Mouse (Mus musculus) embryonic facial prominence, embryonic 15.5 days (tissue): ENCODE results near the gene 1110017D15Rik. TPM values are rescaled to one million over a fixed set of nuclear protein-coding genes. Genes with fewer than 3 reads are reported as not detected.
A peak's percentile ranks its signal among the peaks of the same experiment; 100 is the strongest.

Source experiments
- ATAC-seq: fragments of 200-750 bp; cut with Nextera tagmentation; 2 replicates; pipeline ENCODE4 v1.8.0; 2017; ENCODE audit warnings: low read depth, moderate TSS enrichment; ENCODE audit not compliant: insufficient number of reproducible peaks, low FRiP score, low TSS enrichment
- H3K27ac ChIP-seq: fragments of 300-500 bp; sonication (generic); replicated peaks from 2 replicates; pipeline ENCODE4 v1.5.1; 2015; ENCODE audit warnings: mild to moderate bottlenecking, inconsistent platforms
- H3K27me3 ChIP-seq: fragments of 300-500 bp; sonication (generic); 2 replicates; pipeline ENCODE4 v1.6.1; 2015; ENCODE audit warnings: inconsistent platforms
- H3K36me3 ChIP-seq: fragments of 300-500 bp; sonication (generic); 2 replicates; pipeline ENCODE4 v1.6.1; 2015; ENCODE audit warnings: mild to moderate bottlenecking, inconsistent platforms
- H3K4me1 ChIP-seq: fragments of 300-500 bp; sonication (generic); 2 replicates; pipeline ENCODE4 v1.6.1; 2015; ENCODE audit warnings: inconsistent platforms
- H3K4me2 ChIP-seq: fragments of 300-500 bp; sonication (generic); replicated peaks from 2 replicates; pipeline ENCODE4 v1.6.1; 2015; ENCODE audit warnings: mild to moderate bottlenecking, inconsistent platforms
- H3K4me3 ChIP-seq: fragments of 300-500 bp; sonication (generic); replicated peaks from 2 replicates; pipeline ENCODE4 v1.5.1; 2015; ENCODE audit warnings: mild to moderate bottlenecking, inconsistent platforms
- H3K9ac ChIP-seq: fragments of 300-500 bp; sonication (generic); 2 replicates; pipeline ENCODE4 v1.6.1; 2015; ENCODE audit warnings: inconsistent platforms
- H3K9me3 ChIP-seq: fragments of 300-500 bp; sonication (generic); replicated peaks from 2 replicates; pipeline ENCODE4 v1.6.1; 2016; ENCODE audit warnings: inconsistent platforms
- WGBS: fragments of 180-500 bp; shearing (Covaris S2); methylation state at CpG from one replicate; pipeline ENCODE4 v1.1.7; 2015; 5-methylcytosine and 5-hydroxymethylcytosine counted together
- polyA plus RNA-seq: library from polyadenylated mRNA; unstranded; fragments of >200 nt; fragmentation: Nextera tagmentation; extraction: Ambion mirVana; gene quantifications from 2 replicates; pipeline ENCODE4 v1.2.1, GENCODE M21; 2015

Gene 1110017D15Rik
- polyA plus RNA-seq, 1 experiment from 2014 or later, result 31.4 TPM

DNA sequence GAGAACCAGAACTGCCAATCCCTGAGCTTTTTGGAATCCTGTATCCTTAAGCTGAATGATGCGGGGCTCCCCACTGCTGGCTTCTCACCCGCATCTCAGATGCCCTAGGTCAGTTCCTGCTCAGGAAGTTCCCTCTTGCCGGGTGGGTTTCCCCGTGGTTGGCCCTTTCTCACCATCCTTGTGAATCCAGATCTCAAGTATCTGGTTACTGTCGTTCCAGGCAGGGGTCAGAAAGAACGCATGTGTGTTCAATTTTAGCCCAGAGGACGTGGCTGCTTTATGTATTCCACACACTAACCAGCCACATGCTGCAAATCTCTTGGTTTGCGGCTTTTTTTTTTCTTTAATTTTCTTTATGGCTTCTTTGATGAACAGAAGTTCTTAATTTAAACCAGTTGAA is 3.4 kb downstream of the 1110017D15Rik start:
- H3K4me2 ChIP-seq, result peak overlapping the region; percentile 15; the same call in 1 of the 2 replicates
- no peaks in the 10 kb centered on the region for H3K36me3 ChIP-seq

GRCm38 (mm10) chr4:41513309-41513708 is 3.8 kb downstream of the 1110017D15Rik start:
- H3K9ac ChIP-seq, result no peak overlapping the region
- peaks cover 8% of the 10 kb centered on the region for H3K4me1 ChIP-seq
- H3K4me2 ChIP-seq, result peak overlapping the region; percentile 15; the same call in 1 of the 2 replicates
- no peak overlapping the region for H3K4me3 ChIP-seq
- no peak for ATAC-seq
- H3K9me3 ChIP-seq, result no peaks in the 10 kb centered on the region
- peaks cover 8% of the 10 kb centered on the region; the same call in 1 of the 2 replicates for H3K27me3 ChIP-seq
- WGBS, result 9% methylated on average over 4 of the region's 4 CpGs
- H3K36me3 ChIP-seq, result no peaks in the 10 kb centered on the region
- H3K27ac ChIP-seq, result peak overlapping the region; percentile 48; the same call in 1 of the 2 replicates

More for the DNA sequence above, 3.4 kb downstream of the 1110017D15Rik start:
- Histone ChIP-seq H3K9me3 (no peaks in the 10 kb centered on the region), H3K9ac (no peak overlapping the region), H3K27ac (peak overlapping the region; percentile 48; the same call in 1 of the 2 replicates), H3K4me3 (no peak overlapping the region), H3K4me1 (peaks cover 8% of the 10 kb centered on the region), H3K27me3 (0 out of 2 replicates have a peak, but pooled peaks cover 3% of the 10 kb centered on the region)
- 8% methylated on average over 8 of the region's 8 CpGs for WGBS
- no peak for ATAC-seq

DNA sequence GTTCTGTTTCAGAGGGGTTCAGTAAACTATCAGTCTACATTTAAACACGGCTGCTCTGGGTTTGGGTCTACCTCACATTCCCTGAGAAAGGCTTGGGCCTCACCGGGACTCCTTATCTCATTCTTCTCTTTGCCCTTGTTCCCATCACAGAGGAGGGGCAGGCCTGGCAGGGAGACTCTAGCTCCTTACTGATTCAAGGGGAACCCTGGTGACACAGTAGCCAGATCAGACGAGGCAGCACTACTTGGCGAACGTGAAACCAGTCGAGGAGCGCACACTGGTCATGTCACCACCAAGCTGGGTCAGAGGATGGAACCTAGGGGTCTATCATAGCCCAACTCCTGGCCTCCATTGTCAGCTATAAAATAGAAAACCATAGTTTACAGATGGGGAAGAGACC is 9.1 kb downstream of the 1110017D15Rik start:
- Histone ChIP-seq H3K4me1 (peaks cover 21% of the 10 kb centered on the region), H3K27ac (no peak overlapping the region), H3K27me3 (peaks cover 11% of the 10 kb centered on the region; the same call in 1 of the 2 replicates), H3K9me3 (no peaks in the 10 kb centered on the region), H3K9ac (no peak overlapping the region), H3K36me3 (no peaks in the 10 kb centered on the region), H3K4me2 (no peak overlapping the region), H3K4me3 (peak overlapping the region; percentile 56; the same call in 1 of the 2 replicates)
- WGBS, result 51% methylated on average over 7 of the region's 7 CpGs
- no peak for ATAC-seq

DNA sequence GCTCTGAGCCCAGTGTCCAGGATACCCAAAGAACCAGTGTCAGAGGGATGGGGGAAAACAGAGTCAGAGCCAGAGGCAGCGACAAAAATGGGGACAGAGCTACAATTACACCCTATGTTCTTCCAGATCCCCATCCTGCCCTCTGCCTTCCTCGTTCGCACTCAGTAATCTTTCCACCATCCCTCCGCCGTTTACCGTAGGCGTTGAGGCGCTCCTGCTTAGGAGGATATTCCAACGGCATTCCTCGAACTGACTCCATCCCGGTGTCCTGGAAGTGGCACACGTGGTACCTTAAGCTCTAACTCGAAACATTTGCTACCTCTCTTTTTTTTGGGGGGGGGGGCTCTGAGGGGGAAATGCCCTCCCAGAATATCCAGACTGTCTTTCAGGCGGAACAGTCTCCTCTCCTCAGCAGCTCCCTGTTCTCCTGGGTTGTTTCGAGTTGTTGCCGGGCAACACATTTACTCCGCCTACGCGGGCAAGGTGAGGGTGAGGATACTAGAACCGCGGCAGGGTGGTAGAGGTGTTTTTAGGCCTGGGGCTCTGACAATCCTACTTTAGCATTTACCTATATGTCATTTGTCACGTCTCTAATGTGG is 9.7 kb downstream of the 1110017D15Rik start:
- peaks cover 27% of the 10 kb centered on the region for H3K4me1 ChIP-seq
- H3K27me3 ChIP-seq, result peaks cover 11% of the 10 kb centered on the region; the same call in 1 of the 2 replicates
- no peaks in the 10 kb centered on the region for H3K9me3 ChIP-seq
- no peaks in the 10 kb centered on the region for H3K36me3 ChIP-seq
- H3K9ac ChIP-seq, result peak overlapping the region; percentile 45
- no peak for ATAC-seq
- no peak overlapping the region for H3K27ac ChIP-seq
- H3K4me3 ChIP-seq, result peak overlapping the region; percentile 56
- 3% methylated on average over 22 of the region's 22 CpGs for WGBS
- H3K4me2 ChIP-seq, result peak overlapping the region; percentile 93

DNA sequence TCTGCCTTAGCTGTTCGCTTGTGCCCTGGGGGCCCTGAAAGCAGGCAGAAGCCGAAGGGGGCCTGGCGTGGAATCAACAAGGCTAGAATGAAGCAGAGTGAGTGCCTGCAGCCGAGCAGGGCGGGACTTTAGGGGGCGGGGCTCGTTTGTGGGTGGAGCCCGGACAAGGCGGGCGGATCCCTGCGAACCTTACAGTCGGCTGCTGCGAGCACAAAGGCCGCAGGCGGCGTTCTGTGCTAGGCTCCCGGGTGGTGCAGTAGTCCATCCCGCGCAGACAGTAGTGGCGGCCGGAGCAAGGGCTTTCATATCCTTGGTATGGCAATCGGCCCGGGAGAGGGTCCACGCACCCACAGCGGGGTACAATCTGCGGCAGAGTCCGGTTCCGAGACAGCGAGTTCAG is 10.2 kb downstream of the 1110017D15Rik start:
- H3K27me3 ChIP-seq, result peaks cover 12% of the 10 kb centered on the region
- H3K4me3 ChIP-seq, result peak overlapping the region; percentile 56
- H3K9me3 ChIP-seq, result no peaks in the 10 kb centered on the region
- no peaks in the 10 kb centered on the region for H3K36me3 ChIP-seq
- ATAC-seq, result peak; percentile 55
- H3K4me2 ChIP-seq, result peak overlapping the region; percentile 93
- H3K4me1 ChIP-seq, result peaks cover 32% of the 10 kb centered on the region
- under 1% methylated on average over 29 of the region's 29 CpGs for WGBS
- 0 out of 2 replicates have a peak overlapping the region, but pooled peaks have one; percentile 0 for H3K27ac ChIP-seq
- peak overlapping the region; percentile 45 for H3K9ac ChIP-seq

GRCm38 (mm10) chr4:41506156-41506555 is 11.0 kb downstream of the 1110017D15Rik start:
- H3K9ac ChIP-seq, result no peak overlapping the region

DNA sequence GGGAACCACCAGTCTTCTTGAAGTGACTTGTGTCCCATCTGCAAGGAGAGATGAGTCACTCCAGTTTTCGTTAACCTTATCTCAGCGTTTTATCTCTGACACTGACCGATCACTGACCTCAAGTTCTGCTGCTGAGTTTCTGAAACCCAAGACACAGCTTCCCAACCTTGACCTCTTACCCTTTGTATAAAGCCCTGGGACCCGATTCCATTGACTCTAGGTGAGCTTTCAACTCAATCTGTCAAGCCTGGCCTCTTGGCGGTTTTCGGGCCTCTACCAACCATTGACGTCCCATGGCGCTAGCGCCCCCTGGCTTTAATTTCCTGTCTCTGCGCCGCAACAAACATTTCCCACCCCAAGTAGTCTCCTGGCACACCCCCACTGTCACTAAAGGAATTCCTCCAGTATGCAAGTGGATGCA is 12.0 kb downstream of the 1110017D15Rik start:
- Histone ChIP-seq H3K27me3 (peaks cover 26% of the 10 kb centered on the region), H3K4me3 (no peak overlapping the region), H3K4me2 (no peak overlapping the region), H3K4me1 (peaks cover 44% of the 10 kb centered on the region), H3K36me3 (no peaks in the 10 kb centered on the region), H3K9me3 (no peaks in the 10 kb centered on the region), H3K9ac (no peak overlapping the region), H3K27ac (no peak overlapping the region)
- no peak for ATAC-seq
- 53% methylated on average over 11 of the region's 11 CpGs for WGBS

More at GRCm38 (mm10) chr4:41506156-41506555, 11.0 kb downstream of the 1110017D15Rik start:
- H3K4me1 ChIP-seq, result peaks cover 39% of the 10 kb centered on the region
- H3K27ac ChIP-seq, result 0 out of 2 replicates have a peak overlapping the region, but pooled peaks have one; percentile 0
- H3K27me3 ChIP-seq, result peaks cover 17% of the 10 kb centered on the region
- WGBS, result 11% methylated on average over 13 of the region's 13 CpGs
- no peak for ATAC-seq
- H3K9me3 ChIP-seq, result no peaks in the 10 kb centered on the region
- H3K4me3 ChIP-seq, result peak overlapping the region; percentile 56; the same call in 1 of the 2 replicates
- H3K36me3 ChIP-seq, result no peaks in the 10 kb centered on the region
- peak overlapping the region; percentile 93 for H3K4me2 ChIP-seq

DNA sequence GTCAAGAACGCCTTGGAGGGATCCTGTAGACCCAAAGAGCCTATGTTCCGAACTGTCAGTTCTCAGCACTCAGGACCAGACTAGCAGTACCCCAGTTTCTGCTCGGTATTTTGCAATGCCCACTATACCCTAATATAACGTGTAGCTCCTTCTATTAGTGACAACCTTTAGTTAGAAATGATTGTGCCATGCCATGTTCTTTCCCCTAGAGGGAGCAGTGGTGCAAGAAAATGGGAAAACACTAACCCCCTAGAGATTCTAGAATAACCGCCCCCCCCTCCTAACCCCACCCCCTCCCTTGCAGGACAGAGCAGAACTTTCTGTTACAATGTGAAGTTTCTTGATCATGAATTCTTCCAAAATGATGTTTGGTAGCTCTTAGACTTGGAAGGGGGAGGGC is 12.8 kb downstream of the 1110017D15Rik start:
- no peaks in the 10 kb centered on the region for H3K9me3 ChIP-seq
- no peaks in the 10 kb centered on the region for H3K36me3 ChIP-seq
- peaks cover 45% of the 10 kb centered on the region for H3K4me1 ChIP-seq
- ATAC-seq, result no peak
- WGBS, result 73% methylated on average over 5 of the region's 5 CpGs
- no peak overlapping the region for H3K9ac ChIP-seq
- peaks cover 34% of the 10 kb centered on the region for H3K27me3 ChIP-seq
- no peak overlapping the region for H3K4me2 ChIP-seq
- no peak overlapping the region for H3K27ac ChIP-seq
- no peak overlapping the region for H3K4me3 ChIP-seq

GRCm38 (mm10) chr4:41502986-41503412 is 14.1 kb downstream of the 1110017D15Rik start, which contains the start of gene AI464131:
Gene AI464131 (minus strand): TSS chr4:41503076.
- WGBS, result 1% methylated on average over 18 of the region's 18 CpGs

GRCm38 (mm10) chr4:41502171-41502940 is 14.8 kb downstream of the 1110017D15Rik start:
- H3K27ac ChIP-seq, result peak overlapping the region; percentile 68
- 9% methylated on average over 20 of the region's 20 CpGs for WGBS
- H3K36me3 ChIP-seq, result no peaks in the 10 kb centered on the region
- H3K9ac ChIP-seq, result no peak overlapping the region
- peak; percentile 55 for ATAC-seq
- no peaks in the 10 kb centered on the region for H3K9me3 ChIP-seq
- H3K4me3 ChIP-seq, result peak overlapping the region; percentile 46
- peak overlapping the region; percentile 65 for H3K4me2 ChIP-seq
- peaks cover 46% of the 10 kb centered on the region for H3K27me3 ChIP-seq
- H3K4me1 ChIP-seq, result peaks cover 61% of the 10 kb centered on the region

More at GRCm38 (mm10) chr4:41502986-41503412, 14.1 kb downstream of the 1110017D15Rik start, which contains the start of gene AI464131:
- ATAC-seq, result peak; percentile 92
- no peak within 1 kb of the TSS for H3K9ac ChIP-seq
- H3K27me3 ChIP-seq, result peaks cover 40% of the 10 kb centered on the region
- H3K27ac ChIP-seq, result peak within 1 kb of the TSS; percentile 68
- H3K4me2 ChIP-seq, result peak within 1 kb of the TSS; percentile 65
- H3K4me1 ChIP-seq, result peaks cover 59% of the 10 kb centered on the region
- no peaks in the 10 kb centered on the region for H3K9me3 ChIP-seq
- H3K36me3 ChIP-seq, result no peaks in the 10 kb centered on the region
- peak within 1 kb of the TSS; percentile 46 for H3K4me3 ChIP-seq

GRCm38 (mm10) chr4:41500787-41501186 is 16.3 kb downstream of the 1110017D15Rik start:
- Histone ChIP-seq H3K9me3 (no peaks in the 10 kb centered on the region), H3K4me1 (peaks cover 47% of the 10 kb centered on the region), H3K4me2 (no peak overlapping the region), H3K4me3 (no peak overlapping the region), H3K27ac (no peak overlapping the region), H3K27me3 (peaks cover 57% of the 10 kb centered on the region), H3K9ac (no peak overlapping the region), H3K36me3 (no peaks in the 10 kb centered on the region)
- WGBS, result 47% methylated on average over 4 of the region's 4 CpGs
- no peak for ATAC-seq
